Mouse (Mus musculus) layer of hippocampus, postnatal 10 days (tissue): Measurements from ENCODE around the gene Srxn1. TPM values are rescaled to one million over a fixed set of nuclear protein-coding genes. Genes with fewer than 3 reads are reported as not detected.
A peak's percentile ranks its signal among the peaks of the same experiment; 100 is the strongest.
"Not testable (repeated sequence)": the region's sequence is repeated elsewhere in the genome, so short reads cannot be mapped to it uniquely, and the experiment has no call there.

Experiments
- DNase-seq, 2 experiments: peaks; one replicate each; pipeline ENCODE4 v3.0.0; 2021; ENCODE audit warnings: low spot score in 2 of 2
- long read RNA-seq: library from polyadenylated mRNA; stranded (forward); transcript quantifications from one replicate; pipeline ENCODE4 v2.0.0, GENCODE M21; 2023
- total RNA-seq, 2 experiments: library from RNA; stranded (reverse); gene quantifications; 2 replicates each; pipeline ENCODE4 v1.2.3; 2021

The Srxn1 gene
- total RNA-seq: 10 to 100 TPM; 40.4 to 43.0 TPM
- long read RNA-seq, transcript Srxn1-201 (2 exons, 2,812 nt): major isoform, 16 of 35 reads
- long read RNA-seq, transcript Srxn1-203 (2 exons, 446 nt): minor isoform, 12 of 35 reads
- long read RNA-seq, partial matches to known transcripts: 0 of 35 reads
- long read RNA-seq, other reads (novel, unspliced or antisense): 7 of 35 reads

GRCm38 (mm10) chr2:152105318-152106224, at the start of gene Srxn1:
TSS of gene Srxn1 (plus strand) at chr2:152105516.
- peak; percentile 72 to 84 for DNase-seq

GRCm38 (mm10) chr2:152056368-152057251, 48.7 kb upstream of the Srxn1 start:
- peak; percentile 65 to 73 for DNase-seq

GRCm38 (mm10) chr2:152057252-152057563, 48.1 kb upstream of the Srxn1 start:
- no peak for DNase-seq

GRCm38 (mm10) chr2:152062817-152063216, 42.5 kb upstream of the Srxn1 start:
- not testable (repeated sequence) for DNase-seq

- DNase-seq: no peak
Measured at GRCm38 (mm10) chr2:152068660-152069433, 36.5 kb upstream of the Srxn1 start.

GRCm38 (mm10) chr2:152069434-152069786, 35.9 kb upstream of the Srxn1 start:
- DNase-seq: no peak

GRCm38 (mm10) chr2:152069941-152070340, 35.4 kb upstream of the Srxn1 start:
- DNase-seq: no peak

GRCm38 (mm10) chr2:152074521-152074920, 30.8 kb upstream of the Srxn1 start:
- DNase-seq: no peak

GRCm38 (mm10) chr2:152075294-152075889, 29.9 kb upstream of the Srxn1 start:
- no peak for DNase-seq

- no peak for DNase-seq
Measured at GRCm38 (mm10) chr2:152077337-152077736, 28.0 kb upstream of the Srxn1 start.

GRCm38 (mm10) chr2:152080685-152081541, 24.4 kb upstream of the Srxn1 start, which contains the start of gene Scrt2:
TSS of gene Scrt2 (plus strand) at chr2:152081529.
- DNase-seq: peak in 1 of 2 experiments; percentile 63

- peak; percentile 79 to 83 for DNase-seq
Measured at GRCm38 (mm10) chr2:152081641-152082448, 23.5 kb upstream of the Srxn1 start.

GRCm38 (mm10) chr2:152082456-152083285, 22.6 kb upstream of the Srxn1 start:
- no peak for DNase-seq

- DNase-seq: no peak
Measured at GRCm38 (mm10) chr2:152083411-152083810, 21.9 kb upstream of the Srxn1 start.

GRCm38 (mm10) chr2:152084298-152084697, 21.0 kb upstream of the Srxn1 start:
- no peak for DNase-seq

GRCm38 (mm10) chr2:152085414-152085813, 19.9 kb upstream of the Srxn1 start:
- DNase-seq: no peak

- DNase-seq: no peak
Measured at GRCm38 (mm10) chr2:152086451-152086850, 18.9 kb upstream of the Srxn1 start.

- no peak for DNase-seq
Measured at GRCm38 (mm10) chr2:152087111-152087510, 18.2 kb upstream of the Srxn1 start.
